Mouse (Mus musculus) midbrain, embryonic 14.5 days (tissue): ENCODE data around the gene Tmc7. TPM values are rescaled to one million over a fixed set of nuclear protein-coding genes. Genes with fewer than 3 reads are reported as not detected.

Source experiments
- ATAC-seq: fragments of 200-750 bp; cut with Nextera tagmentation; 2 replicates; pipeline ENCODE4 v1.8.0; 2017; ENCODE audit warnings: moderate number of reproducible peaks, moderate library complexity; ENCODE audit not compliant: low FRiP score, low TSS enrichment
- DNase-seq: peaks from one replicate; pipeline ENCODE4 v3.0.0-alpha.2; 2015
- H3K27ac ChIP-seq: fragments of 300-500 bp; sonication (generic); replicated peaks from 2 replicates; pipeline ENCODE4 v1.5.1; 2014; ENCODE audit warnings: mild to moderate bottlenecking, low read depth, low read length, moderate library complexity
- H3K27me3 ChIP-seq: fragments of 300-500 bp; sonication (generic); 2 replicates; pipeline ENCODE4 v1.6.1; 2014; ENCODE audit warnings: low read length, control low read depth, mixed read lengths; ENCODE audit not compliant: control insufficient read depth, insufficient read depth
- H3K36me3 ChIP-seq: fragments of 300-500 bp; sonication (generic); 2 replicates; pipeline ENCODE4 v1.6.1; 2014; ENCODE audit warnings: low read length, control low read depth; ENCODE audit not compliant: control insufficient read depth, insufficient read depth
- H3K4me1 ChIP-seq: fragments of 300-500 bp; sonication (generic); 2 replicates; pipeline ENCODE4 v1.6.1; 2014; ENCODE audit warnings: mild to moderate bottlenecking, antibody characterized with exemption, low read length, control low read depth; ENCODE audit not compliant: control insufficient read depth, insufficient read depth
- H3K4me2 ChIP-seq: fragments of 300-500 bp; sonication (generic); 2 replicates; pipeline ENCODE4 v1.6.1; 2014; ENCODE audit warnings: mild to moderate bottlenecking, low read length, moderate library complexity
- H3K4me3 ChIP-seq: fragments of 300-500 bp; sonication (generic); replicated peaks from 2 replicates; pipeline ENCODE4 v1.5.1; 2014; ENCODE audit warnings: low read depth, low read length
- H3K9ac ChIP-seq: fragments of 300-500 bp; sonication (generic); replicated peaks from 2 replicates; pipeline ENCODE4 v1.6.1; 2014; ENCODE audit warnings: mild to moderate bottlenecking, low read length, moderate library complexity
- H3K9me3 ChIP-seq: fragments of 300-500 bp; sonication (generic); 2 replicates; pipeline ENCODE4 v1.6.1; 2016; ENCODE audit warnings: low read length, control low read depth, mixed read lengths; ENCODE audit not compliant: control insufficient read depth
- WGBS: fragments of 180-500 bp; shearing (Covaris S2); extraction: QIAGEN DNeasy Blood & Tissue Kit; methylation state at CpG from one replicate; pipeline ENCODE4 v1.1.7; 2014; 5-methylcytosine and 5-hydroxymethylcytosine counted together
- polyA plus RNA-seq: library from polyadenylated mRNA; unstranded; fragments of >200 nt; fragmentation: Nextera tagmentation; extraction: Ambion mirVana; gene quantifications from 2 replicates; pipeline ENCODE4 v1.2.1, GENCODE M21; 2014

Gene Tmc7
- polyA plus RNA-seq, 1 experiment from 2014 or later: 5.9 TPM

DNA sequence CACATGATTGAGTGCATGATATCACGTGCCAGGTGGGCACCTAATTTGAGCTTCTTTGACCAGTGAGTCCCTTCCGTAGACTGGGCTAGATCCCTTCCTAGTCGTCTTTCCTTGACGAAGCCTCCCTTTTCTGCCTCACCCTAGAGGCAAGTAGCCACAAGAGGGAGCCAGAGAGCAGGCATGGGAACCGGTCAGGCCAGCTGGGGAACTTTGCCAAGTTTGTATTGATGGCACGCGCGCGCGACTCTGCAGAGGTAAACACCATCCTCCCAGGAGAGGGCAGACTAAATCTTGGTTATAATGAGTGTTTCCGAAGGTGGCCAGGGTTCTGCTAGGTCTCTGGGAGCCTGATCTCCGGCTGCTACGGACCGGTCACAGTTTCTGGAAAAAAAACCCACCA, 10.7 kb upstream of the Tmc7 start:
- Histone ChIP-seq H3K4me3 (no peak overlapping the region), H3K27me3 (peaks cover 12% of the 10 kb centered on the region; the same call in 1 of the 2 replicates), H3K4me1 (peaks cover 30% of the 10 kb centered on the region), H3K9ac (no peak overlapping the region), H3K4me2 (peak overlapping the region; percentile 29), H3K27ac (peak overlapping the region; percentile 87; the same call in 1 of the 2 replicates), H3K36me3 (no peaks in the 10 kb centered on the region), H3K9me3 (no peaks in the 10 kb centered on the region)
- WGBS: 2% methylated on average over 14 of the region's 14 CpGs
- ATAC-seq: peak; percentile 38; the same call in 1 of the 2 replicates
- peak; percentile 97 for DNase-seq

DNA sequence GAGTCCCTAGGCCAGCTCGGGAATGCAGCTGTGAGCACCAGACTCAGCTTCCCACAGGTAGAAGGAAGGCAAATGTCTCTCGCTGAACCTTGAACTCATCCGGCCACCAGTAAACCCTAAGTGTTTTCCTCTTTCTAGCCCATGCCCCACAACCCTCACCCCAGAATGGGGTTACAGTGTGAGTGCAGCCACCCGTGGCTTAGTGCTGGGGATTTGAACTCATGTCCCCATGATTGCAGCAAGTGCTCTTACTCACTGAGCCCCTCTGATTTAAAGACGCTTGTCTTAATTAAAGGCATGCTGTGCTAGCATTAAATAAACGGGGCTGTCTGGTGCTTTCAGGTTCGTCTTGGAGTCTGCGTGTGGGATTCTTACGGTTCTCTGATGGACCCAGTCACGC, 10.1 kb upstream of the Tmc7 start:
- WGBS: 25% methylated on average over 10 of the region's 10 CpGs
- Histone ChIP-seq H3K27me3 (peaks cover 12% of the 10 kb centered on the region; the same call in 1 of the 2 replicates), H3K4me3 (no peak overlapping the region)

DNA sequence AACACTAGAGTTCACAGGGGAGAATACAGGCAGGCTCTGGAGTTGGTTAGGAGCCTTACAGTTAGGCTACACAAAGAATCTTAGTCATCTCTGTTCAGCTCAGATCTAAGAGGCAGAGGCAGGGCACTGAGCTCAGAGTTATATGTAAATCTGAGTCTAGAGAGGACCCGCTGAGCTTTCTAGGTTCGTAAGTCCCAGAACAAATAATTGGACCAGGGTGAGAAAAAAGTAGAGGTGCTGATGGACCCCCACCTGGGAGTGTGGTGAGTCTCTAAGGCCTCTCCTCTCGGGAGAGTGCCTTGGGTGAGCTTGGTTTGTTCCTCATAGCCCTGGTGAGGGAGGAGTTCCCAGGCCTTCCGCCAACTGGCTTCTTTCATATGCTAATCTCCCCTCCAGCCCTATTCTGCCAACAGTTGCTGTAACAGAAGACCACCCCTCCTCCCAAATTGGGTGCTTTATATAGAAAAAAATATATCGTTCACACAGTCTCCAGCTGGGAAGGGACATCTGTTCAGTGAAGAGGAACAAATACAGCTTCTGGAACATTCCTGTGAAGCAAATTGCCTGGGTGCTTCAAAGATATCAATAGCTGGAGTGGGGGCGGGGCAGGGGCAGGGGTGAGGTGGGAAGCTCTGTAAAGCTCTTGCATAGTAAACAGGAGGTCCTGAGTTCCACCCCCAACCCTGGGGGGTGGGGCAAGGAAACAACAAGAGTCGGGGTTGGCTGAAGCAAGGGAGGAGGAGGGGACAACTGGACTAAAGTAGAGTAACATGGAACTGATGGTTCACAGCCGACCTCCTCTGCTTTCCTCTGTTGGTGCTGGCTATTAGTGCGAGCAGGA, 9.3 kb upstream of the Tmc7 start:
- WGBS: 3% methylated on average over 9 of the region's 9 CpGs
- Histone ChIP-seq H3K27ac (peak overlapping the region; percentile 87), H3K36me3 (no peaks in the 10 kb centered on the region), H3K9ac (no peak overlapping the region; the same call in 1 of the 2 replicates), H3K4me2 (peak overlapping the region; percentile 30), H3K4me1 (peaks cover 30% of the 10 kb centered on the region), H3K4me3 (no peak overlapping the region), H3K9me3 (no peaks in the 10 kb centered on the region), H3K27me3 (peaks cover 12% of the 10 kb centered on the region; the same call in 1 of the 2 replicates)
- peak; percentile 88 for DNase-seq
- peak; percentile 89 for ATAC-seq

More for the DNA sequence above, 10.1 kb upstream of the Tmc7 start:
- no peak overlapping the region; the same call in 1 of the 2 replicates for H3K9ac ChIP-seq
- no peaks in the 10 kb centered on the region for H3K9me3 ChIP-seq
- H3K4me1 ChIP-seq: peaks cover 30% of the 10 kb centered on the region
- peak overlapping the region; percentile 30 for H3K4me2 ChIP-seq
- H3K36me3 ChIP-seq: no peaks in the 10 kb centered on the region
- ATAC-seq (no peak; the same call in 1 of the 2 replicates), DNase-seq (no peak)
- peak overlapping the region; percentile 87 for H3K27ac ChIP-seq

DNA sequence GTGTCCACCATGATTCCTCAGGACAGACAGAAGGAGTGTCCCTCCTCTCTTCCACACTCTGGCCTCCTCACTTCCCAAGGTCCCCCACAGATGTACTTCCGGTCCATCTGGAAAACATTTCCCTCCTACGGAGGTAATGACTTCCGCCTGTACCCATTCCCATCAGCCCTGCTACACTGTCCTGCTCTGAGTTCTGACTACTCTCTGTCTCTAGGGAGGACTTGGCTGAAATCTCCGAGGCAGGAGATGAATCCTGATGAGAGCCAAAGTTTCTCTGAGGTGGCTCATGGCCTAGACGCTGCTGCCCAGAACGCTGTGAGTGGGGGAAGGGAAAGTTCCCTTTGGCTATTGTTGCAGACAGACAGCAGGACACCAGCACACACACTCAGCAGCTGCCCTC, 7.6 kb upstream of the Tmc7 start:
- peak; percentile 30 for DNase-seq
- WGBS: 47% methylated on average over 6 of the region's 6 CpGs
- 0 out of 2 replicates have a peak overlapping the region, but pooled peaks have one; percentile 87 for H3K27ac ChIP-seq
- H3K9me3 ChIP-seq: no peaks in the 10 kb centered on the region
- ATAC-seq: no peak
- no peaks in the 10 kb centered on the region for H3K36me3 ChIP-seq
- no peak overlapping the region for H3K4me3 ChIP-seq
- H3K9ac ChIP-seq: no peak overlapping the region
- H3K4me1 ChIP-seq: peaks cover 24% of the 10 kb centered on the region
- H3K4me2 ChIP-seq: no peak overlapping the region
- peaks cover 9% of the 10 kb centered on the region; the same call in 1 of the 2 replicates for H3K27me3 ChIP-seq

DNA sequence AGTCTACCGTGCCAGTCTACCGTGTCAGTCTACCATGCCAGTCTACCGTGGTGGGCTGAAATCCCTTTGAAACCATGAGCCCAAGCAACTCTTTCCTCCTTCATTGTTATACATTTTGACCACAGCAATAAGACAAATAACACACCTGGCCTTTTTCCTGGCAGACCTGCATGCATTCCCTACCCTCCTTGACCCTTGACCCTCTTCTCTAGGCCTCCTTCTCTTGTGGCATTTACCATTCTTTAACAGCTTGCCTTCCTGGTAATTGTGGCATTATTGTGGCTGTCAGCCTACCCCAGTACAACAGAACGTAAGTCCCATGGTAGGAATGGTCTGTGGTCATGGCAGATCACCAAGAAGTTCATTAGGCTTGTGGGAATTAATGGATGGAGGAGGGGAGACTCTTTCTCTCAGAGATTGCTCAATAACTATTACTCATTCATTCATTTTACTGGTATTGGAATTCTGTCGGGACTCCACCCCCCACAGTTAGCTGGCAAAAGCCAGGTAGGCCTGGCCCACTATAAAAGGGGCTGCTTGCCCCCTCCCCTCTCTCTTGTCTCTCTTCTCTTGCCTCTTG, 6.3 kb upstream of the Tmc7 start:
- peaks cover 20% of the 10 kb centered on the region; the same call in 1 of the 2 replicates for H3K4me1 ChIP-seq
- no peak overlapping the region for H3K9ac ChIP-seq
- no peaks in the 10 kb centered on the region for H3K36me3 ChIP-seq
- 93% methylated on average over 5 of the region's 5 CpGs for WGBS
- H3K9me3 ChIP-seq: no peaks in the 10 kb centered on the region
- H3K4me3 ChIP-seq: no peak overlapping the region
- no peak for DNase-seq
- H3K27ac ChIP-seq: no peak overlapping the region
- no peak overlapping the region for H3K4me2 ChIP-seq
- no peaks in the 10 kb centered on the region for H3K27me3 ChIP-seq
- ATAC-seq: no peak

DNA sequence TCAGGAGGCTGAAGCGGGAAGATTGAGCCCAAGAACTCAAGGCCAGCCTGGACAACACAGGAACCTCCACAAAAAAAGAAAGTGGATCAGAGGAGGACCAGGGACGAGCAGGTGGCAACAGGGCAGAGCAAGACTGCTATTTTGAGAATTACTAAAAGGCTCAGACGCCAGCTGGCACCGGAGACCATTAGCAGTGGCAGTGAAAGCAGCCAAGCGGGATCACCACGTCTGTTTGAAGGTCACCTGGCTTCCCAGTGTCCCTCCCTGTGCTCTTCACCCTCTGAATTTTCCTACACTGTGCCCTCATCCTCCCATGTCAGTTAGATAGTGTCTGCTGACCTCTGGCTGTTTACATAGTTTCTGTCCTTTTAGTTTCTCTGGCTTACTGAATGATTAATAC, 1.3 kb upstream of the Tmc7 start:
- H3K27me3 ChIP-seq: no peaks in the 10 kb centered on the region
- no peaks in the 10 kb centered on the region for H3K9me3 ChIP-seq
- no peak overlapping the region for H3K9ac ChIP-seq
- DNase-seq: no peak
- no peaks in the 10 kb centered on the region for H3K36me3 ChIP-seq
- peaks cover 13% of the 10 kb centered on the region; the same call in 1 of the 2 replicates for H3K4me1 ChIP-seq
- H3K4me3 ChIP-seq: no peak overlapping the region
- no peak for ATAC-seq
- no peak overlapping the region for H3K4me2 ChIP-seq
- WGBS: 69% methylated on average over 6 of the region's 6 CpGs
- no peak overlapping the region for H3K27ac ChIP-seq

DNA sequence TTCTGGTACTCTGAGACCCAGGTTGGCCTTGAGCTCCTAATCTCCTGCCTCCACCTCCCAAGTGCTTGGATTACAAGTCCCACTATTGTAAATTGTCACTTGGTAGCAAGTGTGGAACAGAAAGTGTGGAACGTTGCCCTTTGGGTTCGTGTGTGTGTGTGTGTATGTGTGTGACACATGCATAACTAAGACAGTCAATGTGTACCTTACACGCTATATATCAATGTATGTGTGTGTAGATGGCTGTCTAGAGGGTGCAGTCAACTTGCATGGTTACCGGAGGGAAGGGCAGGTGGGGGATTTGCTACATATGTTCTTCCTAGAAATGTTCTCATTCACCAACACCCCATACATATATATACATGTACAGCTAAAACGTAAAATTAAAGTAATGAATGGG, 390 bp upstream of the Tmc7 start:
- no peak; the same call in 1 of the 2 replicates for ATAC-seq
- no peak for DNase-seq
- Histone ChIP-seq H3K4me2 (peak overlapping the region; percentile 83), H3K27me3 (no peaks in the 10 kb centered on the region), H3K4me1 (peaks cover 13% of the 10 kb centered on the region; the same call in 1 of the 2 replicates), H3K27ac (no peak overlapping the region), H3K36me3 (no peaks in the 10 kb centered on the region), H3K9ac (no peak overlapping the region), H3K9me3 (no peaks in the 10 kb centered on the region), H3K4me3 (peak overlapping the region; percentile 65)
- WGBS: 73% methylated on average over 5 of the region's 5 CpGs

DNA sequence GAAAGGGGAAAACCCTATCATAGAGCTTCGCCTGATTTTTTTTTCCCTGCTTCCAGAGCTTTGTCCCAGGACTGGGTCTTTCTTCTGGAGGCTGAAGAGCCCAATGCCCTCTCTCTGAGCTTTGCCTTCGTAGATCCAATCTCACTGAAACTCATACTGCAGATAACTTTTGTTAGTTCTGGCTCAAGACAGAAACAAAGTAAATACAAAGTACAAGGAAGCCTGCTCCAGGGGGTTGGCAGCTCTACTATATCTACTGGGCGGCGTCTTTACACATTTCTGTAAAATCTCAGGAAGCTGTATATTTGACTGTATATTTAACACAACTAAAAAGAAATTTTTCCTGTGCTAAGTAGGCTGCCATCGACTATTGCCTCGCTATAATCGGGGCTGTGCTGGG, 715 bp downstream of the Tmc7 start:
- H3K27ac ChIP-seq: no peak overlapping the region
- H3K9ac ChIP-seq: peak overlapping the region; percentile 78
- ATAC-seq (no peak), DNase-seq (no peak)
- no peaks in the 10 kb centered on the region for H3K9me3 ChIP-seq
- H3K4me3 ChIP-seq: peak overlapping the region; percentile 65
- peak overlapping the region; percentile 83 for H3K4me2 ChIP-seq
- H3K4me1 ChIP-seq: peaks cover 13% of the 10 kb centered on the region; the same call in 1 of the 2 replicates
- no peaks in the 10 kb centered on the region for H3K36me3 ChIP-seq
- no peaks in the 10 kb centered on the region for H3K27me3 ChIP-seq
- WGBS: 20% methylated on average over 7 of the region's 7 CpGs
